Comparison of ENCODE assay signal across 32 mouse cellular contexts in genomic region chr5:147338967-147339366, GRCm38 (mm10). TPM values are rescaled to one million over a fixed set of nuclear protein-coding genes. Genes with fewer than 3 reads are reported as not detected.
DNase-seq lines count a peak whose midpoint lies in the region; ATAC-seq and TF ChIP-seq lines count a peak whose summit lies in the region.
"Had no signal": no experiment of that assay in that cellular context is flagged by ENCODE, and none has a peak within 500 bp of the region (broad histone marks: within the 10 kb centered on the region; RNA-seq: fewer than 3 reads in every experiment).

No protein-coding gene starts in this region.

- WGBS in neural tube, embryonic 11.5 days, result 67% methylated on average over 9 of the region's 9 CpGs
- WGBS in neural tube, embryonic 15.5 days, result 65% methylated on average over 9 of the region's 9 CpGs
- 61% methylated on average over 9 of the region's 9 CpGs for WGBS in kidney, embryonic 14.5 days

- POLR2A ChIA-PET in Patski (lab: Charles Lee), result no interaction called here

- no peaks in the 10 kb centered on the region for H3K9me3 ChIP-seq in neural tube, embryonic 11.5 days (ENCODE audit: control insufficient read depth, low read length)
- no peaks in the 10 kb centered on the region for H3K9me3 ChIP-seq in neural tube, embryonic 15.5 days (replicated peaks)
- no peaks in the 10 kb centered on the region for H3K9me3 ChIP-seq in kidney, embryonic 14.5 days (ENCODE audit: control insufficient read depth, low read length)
- H3K9me3 ChIP-seq: embryonic facial prominence, embryonic 13.5 days; forebrain, embryonic 13.5 days; heart, embryonic 13.5 days; liver, embryonic 13.5 days; neural tube, embryonic 12.5 days; stomach, embryonic 15.5 days had no signal

- no peaks in the 10 kb centered on the region for H3K27me3 ChIP-seq in neural tube, embryonic 11.5 days (ENCODE audit: control insufficient read depth, insufficient read depth, low read length)
- no peaks in the 10 kb centered on the region for H3K27me3 ChIP-seq in neural tube, embryonic 15.5 days (replicated peaks)
- H3K27me3 ChIP-seq in Patski, result no peaks in the 10 kb centered on the region
- H3K27me3 ChIP-seq in kidney, embryonic 14.5 days (ENCODE audit: control insufficient read depth, insufficient read depth, low read length), result no peaks in the 10 kb centered on the region
- H3K27me3 ChIP-seq: embryonic facial prominence, embryonic 13.5 days; forebrain, embryonic 13.5 days; heart, embryonic 13.5 days; liver, embryonic 13.5 days; neural tube, embryonic 12.5 days; stomach, embryonic 15.5 days had no signal

- H3K4me3 ChIP-seq in neural tube, embryonic 11.5 days (ENCODE audit: low read depth, low read length), result no peak overlapping the region
- H3K4me3 ChIP-seq in neural tube, embryonic 15.5 days (replicated peaks), result no peak overlapping the region
- H3K4me3 ChIP-seq in kidney, embryonic 14.5 days (ENCODE audit: low read length), result no peak overlapping the region
- H3K4me3 ChIP-seq: embryonic facial prominence, embryonic 13.5 days; erythroblast, embryonic 14.5 days; forebrain, embryonic 13.5 days; heart, embryonic 13.5 days; liver, embryonic 13.5 days; neural tube, embryonic 12.5 days; stomach, embryonic 15.5 days had no signal

- no peak overlapping the region for H3K27ac ChIP-seq in neural tube, embryonic 11.5 days (ENCODE audit: low read depth, low read length)
- H3K27ac ChIP-seq in neural tube, embryonic 15.5 days (replicated peaks), result no peak overlapping the region
- H3K27ac ChIP-seq in kidney, embryonic 14.5 days (ENCODE audit: low read depth, low read length), result no peak overlapping the region
- H3K27ac ChIP-seq: embryonic facial prominence, embryonic 13.5 days; forebrain, embryonic 13.5 days; heart, embryonic 13.5 days; hindbrain, postnatal 0 days; liver, embryonic 13.5 days; neural tube, embryonic 12.5 days; stomach, embryonic 15.5 days had no signal

- CTCF ChIA-PET in Patski (lab: Charles Lee), result interaction anchor here (0.8 to 1.6 kb wide), 5 partner anchors 9 to 33 kb away, joined by 3 to 4 read pairs (median 3); no protein-coding TSS in a partner anchor

- no peak overlapping the region for H3K9ac ChIP-seq in neural tube, embryonic 11.5 days (ENCODE audit: low read length)
- no peak overlapping the region for H3K9ac ChIP-seq in neural tube, embryonic 15.5 days (replicated peaks)
- H3K9ac ChIP-seq in kidney, embryonic 14.5 days (ENCODE audit: low read depth, low read length), result no peak overlapping the region
- H3K9ac ChIP-seq: embryonic facial prominence, embryonic 13.5 days; forebrain, embryonic 13.5 days; heart, embryonic 13.5 days; liver, embryonic 13.5 days; lung, embryonic 14.5 days; neural tube, embryonic 12.5 days; stomach, embryonic 15.5 days had no signal

- in situ Hi-C loops in Patski (cut with MboI; ENCODE audit: low pct_unique_long_range_greater_than_20kb), result loop anchor here (25.0 kb wide), 1 partner anchor 898 kb away; no protein-coding TSS in a partner anchor

- no peak for ATAC-seq in neural tube, embryonic 11.5 days (ENCODE audit: insufficient read depth, low FRiP score, low TSS enrichment)
- ATAC-seq in neural tube, embryonic 15.5 days (ENCODE audit: low FRiP score), result no peak
- peak; percentile 57 for ATAC-seq in Patski
- ATAC-seq in kidney, embryonic 14.5 days (ENCODE audit: low FRiP score, low TSS enrichment), result no peak
- ATAC-seq: forebrain, embryonic 13.5 days; hindbrain, postnatal 0 days; intestine, embryonic 16.5 days had no signal

- peak; percentile 7 for DNase-seq in neural tube, embryonic 11.5 days (ENCODE audit: low spot score)
- DNase-seq in B cell, adult 2 months, result peak; percentile 78 to 82
- DNase-seq in Patski (ENCODE audit: low read depth, low spot score), result peak; percentile 80
- peak; percentile 79 for DNase-seq in spleen, postnatal 36 days (ENCODE audit: low spot score in 2 of 2)
- DNase-seq in frontal cortex, postnatal 14 days (ENCODE audit: low spot score in 2 of 2), result no peak
- DNase-seq: adrenal gland, adult 2 months; cerebellum, adult 8-10 months; cerebellum, postnatal 36 days; embryo, embryonic 11 days; gastrocnemius, postnatal 10 days; heart, adult 18-20 months; heart, postnatal 14 days; kidney, adult 9 months; kidney, postnatal 36 days; liver, embryonic 13.5 days; lung, embryonic 14.5 days; lung, postnatal 4 days; midbrain, embryonic 14.5 days; right cerebral cortex, postnatal 4 days had no signal

- no peaks in the 10 kb centered on the region for H3K4me1 ChIP-seq in neural tube, embryonic 11.5 days (ENCODE audit: control insufficient read depth, insufficient read depth, low read length)
- no peaks in the 10 kb centered on the region for H3K4me1 ChIP-seq in neural tube, embryonic 15.5 days
- H3K4me1 ChIP-seq in kidney, embryonic 14.5 days (ENCODE audit: control insufficient read depth, insufficient read depth, low read length), result no peaks in the 10 kb centered on the region
- H3K4me1 ChIP-seq: forebrain, embryonic 13.5 days; heart, embryonic 13.5 days; liver, embryonic 13.5 days; neural tube, embryonic 12.5 days; stomach, embryonic 15.5 days had no signal

- TF ChIP-seq CTCF in Patski (IDR thresholded peaks at IDR 0.05), result no peak

- no peaks in the 10 kb centered on the region for H3K36me3 ChIP-seq in neural tube, embryonic 11.5 days (ENCODE audit: control insufficient read depth, insufficient read depth, low read length)
- H3K36me3 ChIP-seq in neural tube, embryonic 15.5 days, result no peaks in the 10 kb centered on the region
- no peaks in the 10 kb centered on the region for H3K36me3 ChIP-seq in kidney, embryonic 14.5 days (ENCODE audit: control insufficient read depth, insufficient read depth, low read length)
- H3K36me3 ChIP-seq: embryonic facial prominence, embryonic 13.5 days; heart, embryonic 13.5 days; liver, embryonic 13.5 days; neural tube, embryonic 12.5 days; stomach, embryonic 15.5 days had no signal

- no peak overlapping the region for H3K4me2 ChIP-seq in neural tube, embryonic 11.5 days (ENCODE audit: low read depth)
- H3K4me2 ChIP-seq in neural tube, embryonic 15.5 days, result no peak overlapping the region
- no peak overlapping the region for H3K4me2 ChIP-seq in kidney, embryonic 14.5 days (replicated peaks; ENCODE audit: low read depth, low read length)
- H3K4me2 ChIP-seq: embryonic facial prominence, embryonic 13.5 days; forebrain, embryonic 13.5 days; heart, embryonic 13.5 days; liver, embryonic 13.5 days; lung, embryonic 14.5 days; neural tube, embryonic 12.5 days; stomach, embryonic 15.5 days had no signal

RNA-seq across cellular contexts. Expression of gene Urad, which starts 16.7 kb away (rescaled TPM):
- polyA plus RNA-seq in neural tube, embryonic 11.5 days (2014; fragmentation: Nextera tagmentation; extraction: Ambion mirVana), result not detected in 2 replicates
- 0.24 TPM in 1 of 2 replicates, not detected in the other for polyA plus RNA-seq in neural tube, embryonic 15.5 days (2015; fragmentation: Nextera tagmentation; extraction: Ambion mirVana)
- polyA plus RNA-seq in Patski (2021), result not detected
- not detected in 2 replicates for polyA plus RNA-seq in kidney, embryonic 14.5 days (2014; fragmentation: Nextera tagmentation; extraction: Ambion mirVana)
- polyA plus RNA-seq: embryonic facial prominence, embryonic 13.5 days; erythroblast, embryonic 14.5 days; forebrain, embryonic 13.5 days; heart, embryonic 13.5 days; hindbrain, embryonic 11.5 days; hindbrain, postnatal 0 days; limb, embryonic 14.5 days; lung, embryonic 14.5 days; midbrain, embryonic 14.5 days; neural tube, embryonic 12.5 days; urinary bladder, adult 2 months had no signal

RNA-seq across cellular contexts. Expression of gene Cdx2, which starts 31.9 kb away (rescaled TPM):
- not detected in 2 replicates for polyA plus RNA-seq in neural tube, embryonic 11.5 days (2014; fragmentation: Nextera tagmentation; extraction: Ambion mirVana)
- polyA plus RNA-seq in neural tube, embryonic 15.5 days (2015; fragmentation: Nextera tagmentation; extraction: Ambion mirVana), result 3.1 TPM in 1 of 2 replicates, not detected in the other
- 0.13 TPM for polyA plus RNA-seq in Patski (2021)
- polyA plus RNA-seq in kidney, embryonic 14.5 days (2014; fragmentation: Nextera tagmentation; extraction: Ambion mirVana), result not detected in 2 replicates
- polyA plus RNA-seq: adrenal gland, adult 2 months; embryonic facial prominence, embryonic 13.5 days; forebrain, embryonic 13.5 days; heart, embryonic 13.5 days; hindbrain, embryonic 11.5 days; hindbrain, postnatal 0 days; liver, embryonic 13.5 days; lung, embryonic 14.5 days; midbrain, embryonic 14.5 days; neural tube, embryonic 12.5 days; urinary bladder, adult 2 months had no signal

Comparison
In these comparisons a context has a peak if more than half of its experiments do, and no peak if none do; other contexts are left out.
1. DNase-seq: peak in neural tube, embryonic 11.5 days (single experiment), B cell, adult 2 months (2 of 2), Patski (single experiment) and spleen, postnatal 36 days (2 of 2); none in frontal cortex, postnatal 14 days (0 of 2).